Mouse (Mus musculus): Measurements from ENCODE around the gene Tns1. TPM values are rescaled to one million over a fixed set of nuclear protein-coding genes. Genes with fewer than 3 reads are reported as not detected.

Gene Tns1
- polyA plus RNA-seq, 1 experiment: 111 TPM

DNA sequence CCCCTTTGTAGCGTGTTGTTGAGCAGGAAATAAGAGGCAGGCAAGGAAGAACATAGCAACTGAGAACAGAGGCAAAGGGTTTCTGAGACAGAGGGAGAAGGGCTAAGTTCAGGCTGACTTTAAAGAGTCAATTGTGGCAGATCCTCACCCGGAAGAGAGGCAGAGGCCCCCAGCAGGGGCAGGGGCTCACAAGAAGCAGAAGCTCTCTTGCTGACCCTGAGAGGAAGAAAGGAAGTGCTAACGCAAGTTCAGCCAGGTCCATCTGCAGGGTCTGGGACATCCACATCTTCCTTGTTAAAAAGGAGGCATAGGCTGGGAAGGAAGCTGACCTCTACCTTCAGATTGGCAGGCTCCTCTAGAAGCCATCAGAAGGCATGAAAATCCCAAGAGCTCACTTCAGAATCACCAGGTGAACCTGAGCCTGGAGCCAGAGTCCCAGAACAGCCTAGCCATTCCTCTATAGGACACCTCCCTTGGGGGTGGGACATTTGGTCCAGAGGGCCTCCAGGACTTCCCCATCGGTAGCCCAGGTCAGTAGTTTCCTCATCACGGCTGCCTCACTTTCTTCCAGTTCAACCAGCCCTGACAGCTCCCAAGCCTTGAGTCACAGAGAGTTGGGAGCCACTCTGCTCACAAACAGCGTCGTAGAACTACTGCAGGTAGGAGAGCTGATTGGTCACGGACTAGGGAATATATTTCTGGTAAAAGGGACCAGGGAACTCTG is 29.4 kb upstream of the Tns1 start, which contains the start of gene Cxcr2:
Cxcr2 (plus strand) TSS at position 529 of the 724 bp plus-strand sequence.
- no peak within 1 kb of the TSS for H3K4me2 ChIP-seq (ENCODE audit: low read depth)
- no peak within 1 kb of the TSS for H3K4me3 ChIP-seq
- H3ac ChIP-seq (ENCODE audit: control insufficient read depth, insufficient read length): no peak within 1 kb of the TSS
- peaks cover 8% of the 10 kb centered on the region for H3K27me3 ChIP-seq (ENCODE audit: control insufficient read depth, insufficient read depth, insufficient read length)
- TF ChIP-seq POLR2AphosphoS2 (IDR thresholded peaks at IDR 0.05; ENCODE audit: insufficient read length, low read depth): no peak
- no peak for TF ChIP-seq POLR2A (IDR thresholded peaks at IDR 0.05; ENCODE audit: insufficient read length, low read depth)
- TF ChIP-seq MAX (IDR thresholded peaks at IDR 0.05; ENCODE audit: low read depth): no peak
- no peak for TF ChIP-seq MYOD1 (IDR thresholded peaks at IDR 0.05; ENCODE audit: control insufficient read depth in 1 of 3, insufficient read length in 2 of 3, low read depth in 2 of 3)
- TF ChIP-seq MYOG (IDR thresholded peaks at IDR 0.05; ENCODE audit: control insufficient read depth in 1 of 3, insufficient read depth in 1 of 3, insufficient read length in 2 of 3, low read depth in 2 of 3): no peak
- no peak for TF ChIP-seq CEBPB (IDR thresholded peaks at IDR 0.05; ENCODE audit: insufficient read depth, poor library complexity, severe bottlenecking)
- no peak for TF ChIP-seq TCF12 (IDR thresholded peaks at IDR 0.05; ENCODE audit: insufficient read depth, poor library complexity, severe bottlenecking)
- no peak for TF ChIP-seq SRF (IDR thresholded peaks at IDR 0.05; ENCODE audit: control insufficient read depth, insufficient read length, low read depth)
- no peak for TF ChIP-seq REST (IDR thresholded peaks at IDR 0.05; ENCODE audit: insufficient read depth, insufficient read length)
- TF ChIP-seq USF1 (IDR thresholded peaks at IDR 0.05; ENCODE audit: low read depth): no peak
- no peak for TF ChIP-seq TCF3 (IDR thresholded peaks at IDR 0.05; ENCODE audit: insufficient read length, low read depth)
- TF ChIP-seq E2F4 (IDR thresholded peaks at IDR 0.05; ENCODE audit: insufficient read depth): no peak
- H3K36me3 ChIP-seq (ENCODE audit: control insufficient read depth, insufficient read depth): no peaks in the 10 kb centered on the region
- no peaks in the 10 kb centered on the region for H3K79me2 ChIP-seq (ENCODE audit: control insufficient read depth, insufficient read depth)

DNA sequence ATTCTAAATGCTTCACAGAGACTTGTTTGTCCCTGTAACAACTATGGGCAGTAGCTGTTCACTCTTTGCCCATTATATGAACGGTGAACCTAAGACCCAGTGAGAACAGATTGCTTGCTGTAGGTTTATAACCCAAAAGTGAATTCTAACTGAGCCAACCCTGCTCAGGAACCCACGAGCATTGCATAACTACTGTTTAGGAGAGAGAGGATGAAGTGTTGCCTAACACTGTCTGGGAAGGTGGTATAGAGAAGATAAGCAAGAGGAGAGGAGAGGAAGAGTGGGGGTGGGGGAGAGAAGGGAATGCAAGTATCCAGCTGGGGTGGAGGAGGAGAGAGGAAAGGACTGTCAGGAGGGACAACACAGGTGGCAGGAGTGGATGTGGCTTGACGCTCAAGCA is 26.8 kb upstream of the Tns1 start:
- H3ac ChIP-seq (ENCODE audit: control insufficient read depth, insufficient read length): no peak overlapping the region
- no peak for TF ChIP-seq SRF (IDR thresholded peaks at IDR 0.05; ENCODE audit: control insufficient read depth, insufficient read length, low read depth)
- no peaks in the 10 kb centered on the region for H3K79me2 ChIP-seq (ENCODE audit: control insufficient read depth, insufficient read depth)
- no peak overlapping the region for H3K4me3 ChIP-seq
- H3K4me2 ChIP-seq (ENCODE audit: low read depth): no peak overlapping the region
- peaks cover 8% of the 10 kb centered on the region for H3K27me3 ChIP-seq (ENCODE audit: control insufficient read depth, insufficient read depth, insufficient read length)
- H3K36me3 ChIP-seq (ENCODE audit: control insufficient read depth, insufficient read depth): no peaks in the 10 kb centered on the region

DNA sequence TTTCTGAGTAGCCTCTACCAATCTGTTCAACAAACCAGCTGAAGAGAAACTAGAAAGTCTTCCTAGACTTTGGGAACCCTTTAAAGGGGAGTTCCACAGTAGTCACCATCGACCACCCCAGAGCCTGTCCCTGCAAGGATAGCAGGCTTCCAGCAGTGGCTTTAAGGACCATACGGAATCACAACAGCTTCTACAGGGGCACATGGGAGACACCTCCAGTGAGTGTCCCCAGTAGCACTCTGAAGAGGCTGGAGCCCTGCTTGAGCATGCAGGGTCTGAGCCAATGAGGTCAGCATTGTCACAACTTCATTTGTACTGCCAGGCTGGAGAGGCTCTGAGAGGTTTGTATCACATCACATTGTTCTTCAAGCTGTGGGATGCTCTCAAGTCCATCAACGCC is 25.9 kb upstream of the Tns1 start:
- H3K4me2 ChIP-seq (ENCODE audit: low read depth): no peak overlapping the region
- H3K27me3 ChIP-seq (ENCODE audit: control insufficient read depth, insufficient read depth, insufficient read length): peaks cover 8% of the 10 kb centered on the region
- no peak for TF ChIP-seq MYOD1 (IDR thresholded peaks at IDR 0.05; ENCODE audit: control insufficient read depth in 1 of 3, insufficient read length in 2 of 3, low read depth in 2 of 3)
- TF ChIP-seq E2F4 (IDR thresholded peaks at IDR 0.05; ENCODE audit: insufficient read depth): no peak
- TF ChIP-seq POLR2AphosphoS2 (IDR thresholded peaks at IDR 0.05; ENCODE audit: insufficient read length, low read depth): no peak
- TF ChIP-seq REST (IDR thresholded peaks at IDR 0.05; ENCODE audit: insufficient read depth, insufficient read length): no peak
- TF ChIP-seq TCF3 (IDR thresholded peaks at IDR 0.05; ENCODE audit: insufficient read length, low read depth): no peak
- no peak for TF ChIP-seq USF1 (IDR thresholded peaks at IDR 0.05; ENCODE audit: low read depth)
- TF ChIP-seq CEBPB (IDR thresholded peaks at IDR 0.05; ENCODE audit: insufficient read depth, poor library complexity, severe bottlenecking): no peak
- no peak for TF ChIP-seq MYOG (IDR thresholded peaks at IDR 0.05; ENCODE audit: control insufficient read depth in 1 of 3, insufficient read depth in 1 of 3, insufficient read length in 2 of 3, low read depth in 2 of 3)
- TF ChIP-seq TCF12 (IDR thresholded peaks at IDR 0.05; ENCODE audit: insufficient read depth, poor library complexity, severe bottlenecking): no peak
- TF ChIP-seq POLR2A (IDR thresholded peaks at IDR 0.05; ENCODE audit: insufficient read length, low read depth): no peak
- TF ChIP-seq MAX (IDR thresholded peaks at IDR 0.05; ENCODE audit: low read depth): no peak
- TF ChIP-seq SRF (IDR thresholded peaks at IDR 0.05; ENCODE audit: control insufficient read depth, insufficient read length, low read depth): no peak
- no peak overlapping the region for H3K4me3 ChIP-seq
- H3K79me2 ChIP-seq (ENCODE audit: control insufficient read depth, insufficient read depth): no peaks in the 10 kb centered on the region
- H3K36me3 ChIP-seq (ENCODE audit: control insufficient read depth, insufficient read depth): no peaks in the 10 kb centered on the region
- no peak overlapping the region for H3ac ChIP-seq (ENCODE audit: control insufficient read depth, insufficient read length)

DNA sequence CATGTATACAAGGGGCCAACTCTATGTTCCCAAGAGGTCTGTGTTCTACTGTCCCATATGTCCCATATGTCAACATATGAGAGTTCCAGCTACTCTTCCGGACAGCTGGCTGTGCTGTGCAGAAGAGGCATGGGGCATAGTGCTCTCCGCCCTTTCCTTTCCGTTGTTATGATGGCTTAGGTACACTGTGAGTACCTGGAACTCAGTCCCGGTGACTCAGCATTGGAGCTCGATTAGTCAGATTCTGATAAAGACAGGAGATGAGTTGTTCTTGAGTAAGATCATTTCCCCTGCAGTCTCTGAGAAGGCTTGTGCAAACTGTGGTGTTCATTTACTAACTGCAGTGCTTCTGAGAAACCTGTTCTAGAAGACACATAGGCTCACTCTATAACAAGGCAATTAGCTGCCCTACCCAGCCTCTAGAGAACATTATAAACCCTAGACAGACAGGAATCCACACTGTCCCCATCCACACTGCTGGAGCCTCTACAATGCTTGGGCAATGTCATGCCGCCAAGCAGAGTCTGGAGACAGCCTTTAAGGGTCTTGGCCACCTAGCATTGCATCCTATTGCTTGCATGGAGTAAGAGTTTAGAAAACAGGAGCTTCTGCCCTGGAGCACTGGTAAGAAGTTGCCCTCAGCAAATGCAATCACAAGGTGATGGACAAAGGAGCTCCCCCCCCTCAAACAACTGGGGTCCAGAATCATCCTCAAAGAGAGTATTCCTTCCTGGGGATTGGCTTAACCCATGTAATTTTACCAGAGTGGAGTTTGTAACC is 25.0 kb upstream of the Tns1 start:
- H3K4me3 ChIP-seq: no peak overlapping the region
- H3K27me3 ChIP-seq (ENCODE audit: control insufficient read depth, insufficient read depth, insufficient read length): peaks cover 8% of the 10 kb centered on the region
- H3ac ChIP-seq (ENCODE audit: control insufficient read depth, insufficient read length): no peak overlapping the region
- no peak overlapping the region for H3K4me2 ChIP-seq (ENCODE audit: low read depth)
- TF ChIP-seq POLR2A (IDR thresholded peaks at IDR 0.05; ENCODE audit: insufficient read length, low read depth) (no peak), TCF3 (IDR thresholded peaks at IDR 0.05; ENCODE audit: insufficient read length, low read depth) (no peak), E2F4 (IDR thresholded peaks at IDR 0.05; ENCODE audit: insufficient read depth) (no peak), REST (IDR thresholded peaks at IDR 0.05; ENCODE audit: insufficient read depth, insufficient read length) (no peak), POLR2AphosphoS2 (IDR thresholded peaks at IDR 0.05; ENCODE audit: insufficient read length, low read depth) (no peak), CEBPB (IDR thresholded peaks at IDR 0.05; ENCODE audit: insufficient read depth, poor library complexity, severe bottlenecking) (no peak), USF1 (IDR thresholded peaks at IDR 0.05; ENCODE audit: low read depth) (no peak), MYOD1 (IDR thresholded peaks at IDR 0.05; ENCODE audit: control insufficient read depth in 1 of 3, insufficient read length in 2 of 3, low read depth in 2 of 3) (no peak), MAX (IDR thresholded peaks at IDR 0.05; ENCODE audit: low read depth) (no peak), MYOG (IDR thresholded peaks at IDR 0.05; ENCODE audit: control insufficient read depth in 1 of 3, insufficient read depth in 1 of 3, insufficient read length in 2 of 3, low read depth in 2 of 3) (no peak), TCF12 (IDR thresholded peaks at IDR 0.05; ENCODE audit: insufficient read depth, poor library complexity, severe bottlenecking) (no peak)
- no peaks in the 10 kb centered on the region for H3K79me2 ChIP-seq (ENCODE audit: control insufficient read depth, insufficient read depth)
- H3K36me3 ChIP-seq (ENCODE audit: control insufficient read depth, insufficient read depth): no peaks in the 10 kb centered on the region
